Mouse (Mus musculus): ENCODE data around the gene Gm8300. TPM values are rescaled to one million over a fixed set of nuclear protein-coding genes. Genes with fewer than 3 reads are reported as not detected.
"Not testable (repeated sequence)": the region's sequence is repeated elsewhere in the genome, so short reads cannot be mapped to it uniquely, and the experiment has no call there.

Gene Gm8300
- not detected in 2 replicates for polyA plus RNA-seq (2012; rRNA removed)

DNA sequence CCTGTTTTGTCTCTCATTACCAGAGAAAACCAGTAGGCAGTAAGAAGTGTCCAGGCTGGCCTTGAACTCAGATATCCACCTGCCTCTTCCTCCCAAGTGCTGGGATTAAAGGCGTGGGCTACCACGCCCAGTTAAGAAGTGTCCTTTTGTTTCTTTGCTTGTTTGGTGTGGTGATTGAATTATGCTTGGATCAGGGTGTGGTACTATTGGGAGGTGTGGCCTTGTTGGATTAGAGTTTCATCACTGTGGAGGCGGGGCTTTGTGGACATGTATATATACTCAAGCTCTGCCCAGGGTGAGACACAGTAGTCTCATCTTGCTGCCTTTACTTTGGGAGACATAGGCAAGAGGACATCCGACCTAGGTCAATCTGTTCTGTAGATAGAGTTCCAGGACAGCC is at the start of gene Gm8300:
Gene Gm8300, plus strand, starts transcription at position 301 of the 400 bp plus-strand sequence.
- not testable (repeated sequence) for H3K27ac ChIP-seq (ENCODE audit: insufficient read depth, low read length); H3K4me1 ChIP-seq (ENCODE audit: control insufficient read depth, insufficient read depth, low read length); H3K4me3 ChIP-seq (ENCODE audit: insufficient read depth, low read length)

GRCm38 (mm10) chr12:87464678-87465297 is 49.3 kb upstream of the Gm8300 start:
- Histone ChIP-seq H3K4me1 (ENCODE audit: control insufficient read depth, insufficient read depth, low read length) (peaks cover 4% of the 10 kb centered on the region; the same call in 1 of the 2 replicates), H3K27ac (ENCODE audit: insufficient read depth, low read length) (no peak overlapping the region), H3K4me3 (ENCODE audit: insufficient read depth, low read length) (no peak overlapping the region)
- TF ChIP-seq POLR2A (IDR thresholded peaks at IDR 0.05; ENCODE audit: extremely low read depth, insufficient read depth, low read length), result no peak
- TF ChIP-seq CTCF (IDR thresholded peaks at IDR 0.05; ENCODE audit: extremely low read depth, insufficient read depth, low read length), result no peak

GRCm38 (mm10) chr12:87470263-87471136 is 43.6 kb upstream of the Gm8300 start:
- H3K4me1 ChIP-seq (ENCODE audit: control insufficient read depth, insufficient read depth, low read length), result peaks cover 9% of the 10 kb centered on the region
- H3K27ac ChIP-seq (ENCODE audit: insufficient read depth, low read length), result no peak overlapping the region
- H3K4me3 ChIP-seq (ENCODE audit: insufficient read depth, low read length), result no peak overlapping the region
- TF ChIP-seq POLR2A (IDR thresholded peaks at IDR 0.05; ENCODE audit: extremely low read depth, insufficient read depth, low read length) (no peak), CTCF (IDR thresholded peaks at IDR 0.05; ENCODE audit: extremely low read depth, insufficient read depth, low read length) (no peak)

- Histone ChIP-seq H3K4me3 (ENCODE audit: insufficient read depth, low read length) (peak overlapping the region; percentile 55), H3K27ac (ENCODE audit: insufficient read depth, low read length) (peak overlapping the region; percentile 22), H3K4me1 (ENCODE audit: control insufficient read depth, insufficient read depth, low read length) (peaks cover 9% of the 10 kb centered on the region)
- TF ChIP-seq POLR2A (IDR thresholded peaks at IDR 0.05; ENCODE audit: extremely low read depth, insufficient read depth, low read length), result no peak
- TF ChIP-seq CTCF (IDR thresholded peaks at IDR 0.05; ENCODE audit: extremely low read depth, insufficient read depth, low read length), result no peak
Measured at GRCm38 (mm10) chr12:87471421-87471963, 42.6 kb upstream of the Gm8300 start.

GRCm38 (mm10) chr12:87471964-87472786 is 41.9 kb upstream of the Gm8300 start, which contains the start of gene Snw1:
TSS of gene Snw1 (minus strand) at chr12:87472274.
- Histone ChIP-seq H3K4me3 (ENCODE audit: insufficient read depth, low read length) (peak within 1 kb of the TSS; percentile 55), H3K4me1 (ENCODE audit: control insufficient read depth, insufficient read depth, low read length) (peaks cover 5% of the 10 kb centered on the region), H3K27ac (ENCODE audit: insufficient read depth, low read length) (peak within 1 kb of the TSS; percentile 22)
- no peak for TF ChIP-seq CTCF (IDR thresholded peaks at IDR 0.05; ENCODE audit: extremely low read depth, insufficient read depth, low read length)
- peak; percentile 93 for TF ChIP-seq POLR2A (IDR thresholded peaks at IDR 0.05; ENCODE audit: extremely low read depth, insufficient read depth, low read length)

DNA sequence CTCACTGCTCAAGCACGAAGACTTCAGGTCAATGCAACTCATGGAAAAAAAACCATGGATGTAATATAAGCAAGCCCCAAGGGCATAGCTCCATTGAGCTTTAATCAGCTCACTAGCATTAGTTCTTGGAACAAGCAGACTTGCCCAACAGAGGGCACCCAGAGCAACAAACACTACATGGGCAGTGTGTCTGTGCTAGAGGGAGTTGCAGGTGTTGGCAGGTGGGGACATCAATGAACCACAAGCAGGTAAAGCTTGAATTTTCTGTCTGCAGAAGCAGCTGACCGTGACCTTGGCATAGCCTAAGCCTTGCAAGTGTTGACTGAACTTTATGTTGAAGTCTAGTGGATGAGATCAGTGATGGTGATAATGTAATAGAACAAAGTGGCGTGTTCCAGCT is 39.4 kb upstream of the Gm8300 start:
- H3K4me3 ChIP-seq (ENCODE audit: insufficient read depth, low read length), result no peak overlapping the region
- TF ChIP-seq POLR2A (IDR thresholded peaks at IDR 0.05; ENCODE audit: extremely low read depth, insufficient read depth, low read length), result no peak
- no peak for TF ChIP-seq CTCF (IDR thresholded peaks at IDR 0.05; ENCODE audit: extremely low read depth, insufficient read depth, low read length)

DNA sequence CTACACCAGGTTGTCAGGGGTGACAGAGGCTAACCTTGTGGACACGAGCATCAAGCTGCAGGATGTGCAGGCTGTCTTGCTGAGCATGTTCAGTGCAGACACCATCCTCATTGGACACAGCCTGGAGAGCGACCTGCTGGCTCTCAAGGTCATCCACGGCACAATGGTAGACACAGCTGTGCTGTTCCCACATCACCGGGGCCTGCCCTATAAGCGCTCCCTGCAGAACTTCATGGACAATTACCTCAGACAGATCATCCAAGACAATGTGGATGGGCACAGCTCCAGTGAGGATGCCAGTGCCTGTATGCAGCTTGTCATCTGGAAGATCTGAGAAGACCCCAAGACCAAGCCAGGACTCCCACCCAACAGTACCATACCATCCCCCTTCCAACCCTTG is 31.6 kb upstream of the Gm8300 start:
- H3K27ac ChIP-seq (ENCODE audit: insufficient read depth, low read length); H3K4me3 ChIP-seq (ENCODE audit: insufficient read depth, low read length); H3K4me1 ChIP-seq (ENCODE audit: control insufficient read depth, insufficient read depth, low read length): not testable (repeated sequence)

More for the DNA sequence above, 39.4 kb upstream of the Gm8300 start:
- peaks cover 5% of the 10 kb centered on the region for H3K4me1 ChIP-seq (ENCODE audit: control insufficient read depth, insufficient read depth, low read length)
- no peak overlapping the region for H3K27ac ChIP-seq (ENCODE audit: insufficient read depth, low read length)

- not testable (repeated sequence) for H3K4me3 ChIP-seq (ENCODE audit: insufficient read depth, low read length); H3K27ac ChIP-seq (ENCODE audit: insufficient read depth, low read length); H3K4me1 ChIP-seq (ENCODE audit: control insufficient read depth, insufficient read depth, low read length)
Measured at GRCm38 (mm10) chr12:87488683-87489082, 25.4 kb upstream of the Gm8300 start.

GRCm38 (mm10) chr12:87494421-87494820 is 19.7 kb upstream of the Gm8300 start, which contains the start of gene Gm5788:
TSS of gene Gm5788 (plus strand) at chr12:87494721.
- H3K27ac ChIP-seq (ENCODE audit: insufficient read depth, low read length); H3K4me3 ChIP-seq (ENCODE audit: insufficient read depth, low read length); H3K4me1 ChIP-seq (ENCODE audit: control insufficient read depth, insufficient read depth, low read length): not testable (repeated sequence)

DNA sequence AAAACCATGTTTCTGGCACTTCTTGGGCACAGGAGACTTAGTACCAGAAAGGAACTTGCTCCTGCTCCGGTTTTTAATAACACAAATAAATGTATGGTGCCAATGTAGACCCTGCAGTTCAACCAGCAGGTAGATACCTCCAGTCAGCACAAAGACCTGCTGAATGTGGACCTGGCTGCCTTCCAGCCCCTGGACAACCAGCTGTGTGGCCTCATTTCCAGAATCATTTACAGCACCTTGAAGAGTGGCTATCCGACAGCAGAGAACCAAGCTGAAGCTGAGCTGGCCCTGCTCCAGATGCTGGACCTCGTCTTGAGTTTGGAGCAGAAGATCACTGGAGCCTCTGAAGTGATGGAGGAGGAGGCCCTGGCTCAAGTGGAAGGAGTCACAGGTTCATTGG is 5.5 kb downstream of the Gm8300 start:
- H3K27ac ChIP-seq (ENCODE audit: insufficient read depth, low read length); H3K4me3 ChIP-seq (ENCODE audit: insufficient read depth, low read length); H3K4me1 ChIP-seq (ENCODE audit: control insufficient read depth, insufficient read depth, low read length): not testable (repeated sequence)

Data from cortical plate, adult 2 months (tissue).